Mouse (Mus musculus): ENCODE results near the gene Olfr667.

- no peak for TF ChIP-seq CTCF (IDR thresholded peaks at IDR 0.05; ENCODE audit: borderline replicate concordance, control insufficient read depth, extremely low read depth, insufficient read depth, low read length, poor library complexity)
- TF ChIP-seq POLR2A (IDR thresholded peaks at IDR 0.05; ENCODE audit: control insufficient read depth, extremely low read depth, insufficient read depth, low read length, poor library complexity), result no peak
These were observed 6.7 kb upstream of the Olfr667 start, which contains the start of gene Olfr668 for GRCm38 (mm10) chr7:104927957-104928356.
